Mouse (Mus musculus) liver, adult 2 months (tissue): Measurements from ENCODE around the gene Pla2g2c. TPM values are rescaled to one million over a fixed set of nuclear protein-coding genes. Genes with fewer than 3 reads are reported as not detected.
A peak's percentile ranks its signal among the peaks of the same experiment; 100 is the strongest.

ENCODE experiments used
- DNase-seq: peaks from one replicate; pipeline ENCODE4 v3.0.0-alpha.2; 2011; ENCODE audit warnings: low read depth, low spot score; ENCODE audit errors: extremely low read depth
- H3K27ac ChIP-seq: fragments of 200-500 bp; replicated peaks from 2 replicates; pipeline ENCODE4 v1.5.1; 2012; ENCODE audit warnings: low read depth, mild to moderate bottlenecking, control low read depth, inconsistent platforms, low read length; ENCODE audit not compliant: insufficient read depth
- H3K27me3 ChIP-seq: fragments of 200-500 bp; 2 replicates; pipeline ENCODE4 v1.6.1; 2012; ENCODE audit warnings: mild to moderate bottlenecking, moderate library complexity, low read length, inconsistent platforms; ENCODE audit not compliant: control insufficient read depth, insufficient read depth
- H3K36me3 ChIP-seq: fragments of 200-500 bp; 2 replicates; pipeline ENCODE4 v1.6.1; 2012; ENCODE audit warnings: low read length, inconsistent platforms; ENCODE audit not compliant: control insufficient read depth, insufficient read depth
- H3K4me1 ChIP-seq: fragments of 200-500 bp; 2 replicates; pipeline ENCODE4 v1.6.1; 2011; ENCODE audit warnings: low read length; ENCODE audit not compliant: control insufficient read depth, insufficient read depth
- H3K4me3 ChIP-seq: fragments of 200-500 bp; 2 replicates; pipeline ENCODE4 v1.5.1; 2011; ENCODE audit warnings: low read depth, mild to moderate bottlenecking, control low read depth, low read length, moderate library complexity; ENCODE audit not compliant: insufficient read depth
- H3K79me2 ChIP-seq: fragments of 200-500 bp; 2 replicates; pipeline ENCODE4 v1.6.1; 2012; ENCODE audit warnings: inconsistent platforms, mild to moderate bottlenecking, low read length, moderate library complexity; ENCODE audit not compliant: control insufficient read depth, insufficient read depth
- H3K9ac ChIP-seq: fragments of 200-500 bp; 2 replicates; pipeline ENCODE4 v1.6.1; 2012; ENCODE audit warnings: low read depth, mild to moderate bottlenecking, control low read depth, inconsistent platforms, low read length
- CTCF ChIP-seq: fragments of 200-500 bp; IDR thresholded peaks from 2 replicates; pipeline ENCODE4 v1.5.1; 2011; ENCODE audit warnings: low read depth, low read length, control low read depth
- POLR2A ChIP-seq: fragments of 200-500 bp; IDR thresholded peaks from 2 replicates; pipeline ENCODE4 v1.6.1; 2011; ENCODE audit warnings: low read length, control low read depth; ENCODE audit not compliant: insufficient read depth; ENCODE audit errors: extremely low read depth
- WGBS: fragments of 180-500 bp; shearing (Covaris S2); methylation state at CpG from one replicate; pipeline ENCODE4 v1.1.7; 2018; 5-methylcytosine and 5-hydroxymethylcytosine counted together
- polyA plus RNA-seq: library from polyadenylated mRNA; depleted of rRNA; stranded (reverse); fragments of >200 nt; gene quantifications from 2 replicates; pipeline ENCODE4 v1.2.3, GENCODE M21; 2012
- total RNA-seq: library from RNA; depleted of rRNA; stranded (reverse); fragments of >200 nt; gene quantifications from 2 replicates; pipeline ENCODE4 v1.2.3, GENCODE M21; 2014

Pla2g2c gene
- total and polyA plus RNA-seq, 2 experiments = not detected

DNA sequence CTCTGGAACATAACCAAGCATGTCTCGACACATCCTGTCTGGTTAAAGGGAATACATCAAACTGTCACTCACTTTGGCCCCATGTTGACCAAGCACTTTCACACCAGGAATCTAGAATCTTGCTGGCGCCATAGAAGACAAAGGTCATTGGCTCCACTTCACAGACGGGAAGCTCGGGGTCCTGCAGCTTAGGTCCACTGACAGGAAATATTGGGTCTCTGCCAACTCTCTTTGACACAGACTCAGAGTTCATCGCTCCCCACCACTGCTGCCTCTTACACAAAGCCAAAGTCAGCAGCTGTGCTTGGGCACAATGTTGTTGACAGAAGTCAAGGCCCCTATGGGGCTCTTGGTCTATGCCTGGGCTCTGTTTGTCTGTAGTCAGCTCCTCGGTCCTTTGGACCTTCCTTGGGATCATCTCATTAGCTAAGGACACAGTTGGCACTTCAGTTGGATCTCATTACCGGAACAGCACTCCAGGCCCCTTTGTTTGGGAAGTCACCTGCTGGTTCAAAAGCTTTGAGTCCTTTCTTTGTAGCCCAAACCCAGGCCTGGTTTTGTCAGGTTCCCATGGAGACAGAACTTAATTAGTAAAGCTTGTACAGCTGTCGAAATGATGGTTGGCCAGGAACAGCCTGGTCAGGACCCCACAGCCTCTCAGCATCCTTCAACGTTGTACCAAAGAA, 4.6 kb downstream of the Pla2g2c start:
- Histone ChIP-seq H3K9ac (no peak overlapping the region), H3K4me3 (no peak overlapping the region), H3K27ac (no peak overlapping the region; the same call in 1 of the 2 replicates), H3K4me1 (peaks cover 4% of the 10 kb centered on the region; the same call in 1 of the 2 replicates), H3K36me3 (no peaks in the 10 kb centered on the region), H3K79me2 (no peaks in the 10 kb centered on the region), H3K27me3 (no peaks in the 10 kb centered on the region)
- WGBS = 30% methylated on average over 9 of the region's 9 CpGs
- DNase-seq = peak; percentile 36
- TF ChIP-seq CTCF (no peak), POLR2A (no peak)

DNA sequence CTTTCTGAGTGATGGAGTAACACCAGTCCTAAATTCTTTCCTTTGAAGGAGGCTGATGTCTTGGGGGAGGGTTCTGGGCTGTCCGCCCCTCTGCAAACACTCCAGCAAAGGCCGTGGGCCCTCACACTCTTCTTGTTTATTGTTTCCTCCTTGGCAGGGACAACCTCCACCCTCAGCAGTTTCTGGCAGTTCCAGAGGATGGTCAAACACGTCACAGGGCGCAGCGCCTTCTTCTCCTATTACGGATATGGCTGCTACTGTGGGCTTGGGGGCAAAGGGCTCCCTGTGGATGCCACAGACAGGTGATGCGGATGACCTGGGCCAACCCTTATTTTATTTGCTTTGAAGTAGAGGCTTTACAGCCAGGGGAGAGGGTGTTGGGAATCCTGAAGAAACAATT, 9.5 kb downstream of the Pla2g2c start:
- no peak overlapping the region for H3K27ac ChIP-seq
- H3K36me3 ChIP-seq = no peaks in the 10 kb centered on the region
- WGBS = 69% methylated on average over 7 of the region's 7 CpGs
- no peaks in the 10 kb centered on the region for H3K27me3 ChIP-seq
- no peak overlapping the region for H3K4me3 ChIP-seq
- no peaks in the 10 kb centered on the region for H3K79me2 ChIP-seq
- no peak for DNase-seq
- H3K9ac ChIP-seq = no peak overlapping the region
- peaks cover 4% of the 10 kb centered on the region; the same call in 1 of the 2 replicates for H3K4me1 ChIP-seq
- TF ChIP-seq POLR2A (no peak), CTCF (no peak)

DNA sequence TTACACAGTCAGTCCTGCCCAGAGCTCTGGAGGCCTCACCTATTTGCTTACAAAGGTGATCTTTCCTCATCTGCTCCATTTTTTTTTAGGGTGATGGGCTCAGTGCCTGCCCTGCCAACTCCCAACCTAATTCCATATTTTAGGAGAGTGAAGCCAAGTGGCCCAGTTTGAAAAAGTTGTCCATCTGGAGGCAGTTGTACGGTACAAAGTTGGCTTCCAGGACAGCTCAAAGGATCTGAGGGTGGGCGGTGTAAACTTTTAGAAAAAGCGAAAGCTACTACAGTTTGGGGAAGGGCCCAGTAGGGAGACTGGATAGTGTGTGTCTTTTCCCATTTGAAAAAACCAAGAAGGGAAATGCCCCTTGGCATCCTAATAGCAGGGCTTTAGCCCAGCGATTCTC, 10.3 kb downstream of the Pla2g2c start:
- Histone ChIP-seq H3K36me3 (no peaks in the 10 kb centered on the region), H3K4me3 (no peak overlapping the region), H3K4me1 (peaks cover 4% of the 10 kb centered on the region; the same call in 1 of the 2 replicates), H3K79me2 (no peaks in the 10 kb centered on the region), H3K27me3 (no peaks in the 10 kb centered on the region), H3K9ac (no peak overlapping the region), H3K27ac (no peak overlapping the region)
- no peak for DNase-seq
- WGBS = 95% methylated on average over 4 of the region's 4 CpGs
- TF ChIP-seq CTCF (no peak), POLR2A (no peak)

DNA sequence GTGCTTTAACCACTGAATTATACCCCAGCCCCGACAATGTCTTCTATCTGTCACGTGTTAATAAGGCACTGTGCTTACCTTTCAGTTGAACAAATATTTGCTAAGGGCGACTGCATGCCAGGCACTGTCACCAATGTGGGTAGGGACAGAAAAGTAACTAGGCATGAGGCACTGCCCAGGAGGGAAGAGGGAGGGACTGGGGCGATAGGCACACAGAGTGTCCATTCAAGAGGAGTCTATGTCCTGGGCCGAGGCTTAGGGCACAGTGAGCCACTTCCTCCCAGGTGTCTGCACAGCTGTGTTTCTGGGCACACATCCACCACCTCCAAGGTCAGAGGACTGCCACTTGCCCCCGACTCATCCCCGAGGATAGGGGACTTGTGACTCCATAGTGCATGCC, 12.4 kb downstream of the Pla2g2c start, which contains the start of gene Ubxn10:
TSS of gene Ubxn10 (minus strand) at position 137 of the 400 bp plus-strand sequence.
- 32% methylated on average over 7 of the region's 7 CpGs for WGBS
- no peak within 1 kb of the TSS for H3K27ac ChIP-seq
- no peak within 1 kb of the TSS for H3K4me3 ChIP-seq
- TF ChIP-seq POLR2A = no peak
- no peak for TF ChIP-seq CTCF
- no peaks in the 10 kb centered on the region for H3K36me3 ChIP-seq
- no peaks in the 10 kb centered on the region for H3K79me2 ChIP-seq
- H3K4me1 ChIP-seq = peaks cover 4% of the 10 kb centered on the region; the same call in 1 of the 2 replicates
- no peak within 1 kb of the TSS for H3K9ac ChIP-seq
- DNase-seq = peak; percentile 72
- no peaks in the 10 kb centered on the region for H3K27me3 ChIP-seq

DNA sequence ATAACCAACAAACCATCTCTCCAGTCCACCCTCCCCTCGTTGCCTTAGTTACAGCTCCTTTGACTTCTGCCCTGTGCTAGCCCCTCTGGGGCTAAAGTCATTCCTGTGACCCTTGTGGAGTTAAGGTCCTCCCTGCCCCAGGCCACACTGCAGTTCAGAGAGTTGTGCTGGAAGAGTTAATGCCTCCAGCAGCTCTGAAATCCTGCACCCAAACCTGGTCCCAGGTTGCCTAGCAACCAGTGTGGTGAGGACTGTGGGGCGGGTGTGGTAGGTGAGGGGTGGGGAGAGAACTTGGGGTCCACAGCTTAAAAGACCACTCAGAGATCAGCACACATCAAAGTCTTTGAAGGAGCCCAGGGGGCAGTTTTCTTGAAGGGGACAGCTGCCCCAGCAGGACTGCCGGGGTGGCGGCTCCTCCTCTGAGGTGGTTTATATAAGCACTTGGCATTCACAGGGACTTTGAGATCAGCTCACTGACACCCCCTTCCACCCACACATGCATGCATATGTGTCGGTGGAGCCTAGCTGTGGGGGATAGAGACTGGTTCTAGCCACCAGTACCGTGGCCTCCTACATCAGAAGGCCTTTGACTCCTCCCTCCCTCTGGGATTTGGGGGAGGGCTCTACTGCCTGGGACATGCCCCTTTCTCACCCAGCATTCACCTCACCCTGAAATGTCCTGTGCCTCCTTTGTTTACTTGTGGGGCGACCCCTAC, 14.7 kb downstream of the Pla2g2c start:
- TF ChIP-seq POLR2A (no peak), CTCF (no peak)
- H3K9ac ChIP-seq = no peak overlapping the region
- H3K27me3 ChIP-seq = no peaks in the 10 kb centered on the region
- no peak overlapping the region for H3K27ac ChIP-seq
- no peak overlapping the region for H3K4me3 ChIP-seq
- no peaks in the 10 kb centered on the region for H3K36me3 ChIP-seq
- no peak for DNase-seq
- WGBS = 58% methylated on average over 7 of the region's 7 CpGs
- H3K79me2 ChIP-seq = no peaks in the 10 kb centered on the region
- H3K4me1 ChIP-seq = peaks cover 4% of the 10 kb centered on the region; the same call in 1 of the 2 replicates

DNA sequence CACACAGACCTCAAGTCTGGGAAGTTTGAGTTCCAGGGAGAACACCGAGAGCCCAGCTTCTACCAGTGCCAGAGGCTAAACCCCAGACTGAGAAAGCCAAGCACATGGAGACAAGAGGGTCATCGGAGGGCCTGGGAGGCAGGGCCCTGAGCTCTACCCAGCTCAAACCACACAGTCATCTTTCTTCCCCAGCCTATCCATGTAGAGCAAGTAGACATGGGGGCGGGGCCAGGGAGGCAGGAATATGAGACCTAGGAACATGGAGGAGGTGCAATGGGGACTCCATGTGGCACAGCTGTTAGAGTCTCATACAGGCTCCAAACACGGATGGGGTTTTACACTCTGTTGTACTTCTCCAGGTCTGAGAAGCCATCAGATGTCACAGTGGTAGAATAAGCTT, 21.3 kb downstream of the Pla2g2c start:
- no peaks in the 10 kb centered on the region for H3K27me3 ChIP-seq
- no peak overlapping the region for H3K9ac ChIP-seq
- WGBS = 63% methylated on average over 4 of the region's 4 CpGs
- no peak overlapping the region for H3K27ac ChIP-seq
- no peaks in the 10 kb centered on the region for H3K4me1 ChIP-seq
- no peak for DNase-seq
- TF ChIP-seq POLR2A (no peak), CTCF (no peak)
- H3K4me3 ChIP-seq = no peak overlapping the region
- H3K79me2 ChIP-seq = no peaks in the 10 kb centered on the region
- H3K36me3 ChIP-seq = no peaks in the 10 kb centered on the region
